Mouse (Mus musculus) G1E (cell line): ENCODE measurements around the gene Arid2.

Experiments
- CTCF ChIP-seq: IDR thresholded peaks from 2 replicates; pipeline ENCODE4 v1.5.1; 2012; ENCODE audit warnings: low read depth, low read length, inconsistent platforms, mixed read lengths
- GATA1 ChIP-seq: IDR thresholded peaks from 2 replicates; pipeline ENCODE4 v1.6.1; 2012; ENCODE audit warnings: borderline replicate concordance, low read length, inconsistent platforms, mixed read lengths
- POLR2AphosphoS5 ChIP-seq: IDR thresholded peaks from 2 replicates; pipeline ENCODE4 v1.6.1; 2012; ENCODE audit warnings: low read depth, low read length, inconsistent platforms; ENCODE audit not compliant: insufficient replicate concordance
- TAL1 ChIP-seq: conservative IDR thresholded peaks from 2 replicates; pipeline ENCODE4 v1.6.1; 2012; ENCODE audit warnings: low read depth, low read length, inconsistent platforms, mixed read lengths

DNA sequence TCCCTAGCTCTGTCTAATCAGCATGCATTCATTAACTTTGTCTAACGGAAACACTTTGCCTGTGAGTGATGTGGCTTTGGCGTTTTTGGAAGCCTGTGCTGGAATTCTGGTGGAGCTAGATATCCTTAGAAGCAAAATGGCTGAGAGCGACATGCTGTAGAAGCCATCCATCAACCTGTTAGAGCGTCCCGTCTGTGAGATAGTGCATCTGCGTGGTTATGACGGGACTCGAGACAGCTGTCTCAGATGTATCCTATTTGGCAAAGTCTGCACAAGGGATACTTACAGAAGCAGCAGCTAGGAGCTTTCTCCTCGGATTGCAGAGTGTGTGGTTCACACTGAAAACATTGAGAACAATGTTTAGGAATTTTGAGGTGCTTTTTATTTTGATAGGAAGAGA, 64.1 kb downstream of the Arid2 start:
- TF ChIP-seq CTCF: no peak
- no peak for TF ChIP-seq POLR2AphosphoS5
- TF ChIP-seq GATA1: no peak
- TF ChIP-seq TAL1: no peak
